Mouse (Mus musculus): Measurements from ENCODE around the gene Mycs. TPM values are rescaled to one million over a fixed set of nuclear protein-coding genes. Genes with fewer than 3 reads are reported as not detected.

Gene Mycs
- polyA plus RNA-seq (2017; shearing (Covaris generic)): not detected

DNA sequence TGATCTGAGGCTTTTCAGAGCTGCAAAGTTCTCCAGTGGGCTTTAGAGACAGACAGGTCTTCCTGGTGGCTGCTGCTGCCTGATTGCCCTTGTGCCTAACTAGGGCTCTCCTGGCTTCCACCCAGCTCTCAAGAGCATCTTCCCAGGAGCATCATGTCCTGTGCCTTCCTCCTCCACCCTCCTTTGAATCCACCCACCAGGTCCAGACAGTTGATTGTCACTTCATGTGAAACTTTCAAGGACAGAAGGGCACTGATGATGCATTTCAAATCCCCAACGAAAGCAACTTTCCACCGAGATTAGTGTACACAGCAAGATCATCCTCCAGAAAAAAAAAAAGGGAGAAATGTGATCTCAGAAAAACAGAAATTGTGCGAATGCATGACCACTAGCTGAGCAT is at the start of gene Mycs:
Mycs (minus strand) TSS at position 101 of the 400 bp plus-strand sequence.
- ATAC-seq: no peak

DNA sequence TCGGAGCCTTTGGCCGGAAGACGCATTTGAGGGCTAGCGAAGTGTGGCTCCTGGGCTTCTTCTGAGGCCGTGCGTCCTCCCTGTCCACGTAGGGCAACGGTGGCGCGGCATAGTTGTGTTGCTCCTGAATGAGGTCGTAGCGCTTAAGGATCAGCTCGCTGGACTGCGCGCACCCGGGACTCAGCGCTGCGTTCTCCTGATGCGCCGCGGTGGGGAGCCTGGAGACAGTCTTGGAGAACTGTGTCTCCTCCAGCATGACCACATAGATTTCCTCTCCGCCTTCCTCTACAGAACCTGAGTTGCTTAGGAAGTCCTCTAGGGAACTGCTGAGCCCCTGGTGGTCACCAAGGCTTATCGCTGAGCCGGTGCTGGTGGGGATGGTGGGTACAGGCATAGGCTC is 1.0 kb downstream of the Mycs start:
- no peak for ATAC-seq

Other genes starting within 250 kb of the Mycs start
- not detected for gene Btbd35f7, start 199.8 kb upstream of the Mycs start, polyA plus RNA-seq (2017; shearing (Covaris generic))

All from CD4-positive, CD25-positive, alpha-beta regulatory T cell, adult 4 months (primary cell).